Mouse (Mus musculus) midbrain, embryonic 13.5 days (tissue): Measurements from ENCODE around the gene Osbpl10. TPM values are rescaled to one million over a fixed set of nuclear protein-coding genes. Genes with fewer than 3 reads are reported as not detected.
"Not testable (repeated sequence)": the region's sequence is repeated elsewhere in the genome, so short reads cannot be mapped to it uniquely, and the experiment has no call there.

Experiments
- ATAC-seq: fragments of 200-750 bp; cut with Nextera tagmentation; 2 replicates; pipeline ENCODE4 v1.8.0; 2017; ENCODE audit warnings: mild to moderate bottlenecking, moderate TSS enrichment, moderate library complexity
- H3K27ac ChIP-seq: fragments of 300-500 bp; sonication (generic); 2 replicates; pipeline ENCODE4 v1.5.1; 2015; ENCODE audit warnings: inconsistent platforms, mild to moderate bottlenecking, moderate library complexity
- H3K27me3 ChIP-seq: fragments of 300-500 bp; sonication (generic); 2 replicates; pipeline ENCODE4 v1.6.1; 2015; ENCODE audit warnings: mild to moderate bottlenecking, inconsistent platforms
- H3K36me3 ChIP-seq: fragments of 300-500 bp; sonication (generic); 2 replicates; pipeline ENCODE4 v1.6.1; 2015; ENCODE audit warnings: mild to moderate bottlenecking, inconsistent platforms
- H3K4me1 ChIP-seq: fragments of 300-500 bp; sonication (generic); replicated peaks from 2 replicates; pipeline ENCODE4 v1.6.1; 2015; ENCODE audit warnings: inconsistent platforms
- H3K4me2 ChIP-seq: fragments of 300-500 bp; sonication (generic); replicated peaks from 2 replicates; pipeline ENCODE4 v1.6.1; 2015; ENCODE audit warnings: moderate library complexity, mild to moderate bottlenecking, inconsistent platforms
- H3K4me3 ChIP-seq: fragments of 300-500 bp; sonication (generic); replicated peaks from 2 replicates; pipeline ENCODE4 v1.5.1; 2015; ENCODE audit warnings: mild to moderate bottlenecking, inconsistent platforms
- H3K9ac ChIP-seq: fragments of 300-500 bp; sonication (generic); replicated peaks from 2 replicates; pipeline ENCODE4 v1.6.1; 2015; ENCODE audit warnings: mild to moderate bottlenecking, inconsistent platforms
- H3K9me3 ChIP-seq: fragments of 300-500 bp; sonication (generic); 2 replicates; pipeline ENCODE4 v1.6.1; 2016; ENCODE audit warnings: mild to moderate bottlenecking, inconsistent platforms
- WGBS: fragments of 180-500 bp; shearing (Covaris S2); methylation state at CpG from one replicate; pipeline ENCODE4 v1.1.7; 2015; 5-methylcytosine and 5-hydroxymethylcytosine counted together
- polyA plus RNA-seq: library from polyadenylated mRNA; unstranded; fragments of >200 nt; fragmentation: Nextera tagmentation; extraction: Ambion mirVana; gene quantifications from 2 replicates; pipeline ENCODE4 v1.2.1, GENCODE M21; 2015

Gene Osbpl10
- polyA plus RNA-seq, 1 experiment from 2014 or later: 1.6 TPM

DNA sequence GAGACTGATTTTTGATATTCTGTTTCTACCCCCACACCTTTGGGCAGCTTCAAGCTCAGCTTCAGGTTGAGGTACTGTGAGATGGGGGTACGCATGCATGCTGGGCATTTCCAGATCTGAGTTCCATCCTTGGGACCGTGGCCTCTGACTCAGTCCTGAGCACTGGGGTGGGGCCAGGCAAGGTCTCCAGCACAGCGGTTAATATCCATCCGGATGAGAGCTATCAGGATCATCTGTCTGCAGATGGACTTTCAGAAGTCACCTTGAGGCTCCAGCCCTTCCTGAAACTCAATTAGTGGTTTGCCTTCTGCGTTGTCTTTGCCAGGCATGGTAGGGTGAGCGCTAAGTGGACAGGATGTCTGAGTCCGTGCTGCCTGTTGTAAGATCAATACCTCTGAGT is 41.8 kb downstream of the Osbpl10 start:
- Histone ChIP-seq H3K9me3 (0 out of 2 replicates have a peak, but pooled peaks cover 5% of the 10 kb centered on the region), H3K27me3 (no peaks in the 10 kb centered on the region), H3K36me3 (no peaks in the 10 kb centered on the region), H3K4me3 (no peak overlapping the region), H3K4me2 (no peak overlapping the region), H3K4me1 (no peaks in the 10 kb centered on the region), H3K27ac (no peak overlapping the region), H3K9ac (no peak overlapping the region)
- ATAC-seq: no peak
- 95% methylated on average over 7 of the region's 7 CpGs for WGBS

DNA sequence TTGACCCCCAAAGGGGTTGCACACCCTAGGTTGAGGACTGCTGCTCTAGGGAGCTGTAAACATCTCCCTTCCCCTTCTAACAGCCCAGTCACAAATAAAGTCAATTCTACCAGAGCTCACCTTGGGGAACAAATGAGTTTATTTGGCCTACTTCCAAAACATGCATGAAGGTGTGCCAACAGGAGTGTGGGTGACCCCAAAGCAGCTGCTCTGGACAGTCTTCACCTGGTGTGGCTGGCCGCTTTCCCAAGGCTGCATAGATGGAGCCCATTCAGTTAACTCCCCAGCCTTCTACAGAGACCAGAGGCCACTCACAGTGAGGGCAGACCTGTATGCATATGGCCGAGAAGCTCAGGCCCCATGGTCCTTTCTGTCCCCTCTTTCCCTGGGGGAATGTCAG is 43.0 kb downstream of the Osbpl10 start:
- whole genome bisulfite sequencing: 86% methylated on average over 2 of the region's 2 CpGs
- no peak for ATAC-seq
- H3K27ac ChIP-seq: no peak overlapping the region
- H3K9me3 ChIP-seq: no peaks in the 10 kb centered on the region
- H3K36me3 ChIP-seq: no peaks in the 10 kb centered on the region
- H3K4me2 ChIP-seq: no peak overlapping the region
- no peak overlapping the region for H3K4me3 ChIP-seq
- H3K4me1 ChIP-seq: no peaks in the 10 kb centered on the region
- H3K27me3 ChIP-seq: no peaks in the 10 kb centered on the region
- H3K9ac ChIP-seq: no peak overlapping the region

DNA sequence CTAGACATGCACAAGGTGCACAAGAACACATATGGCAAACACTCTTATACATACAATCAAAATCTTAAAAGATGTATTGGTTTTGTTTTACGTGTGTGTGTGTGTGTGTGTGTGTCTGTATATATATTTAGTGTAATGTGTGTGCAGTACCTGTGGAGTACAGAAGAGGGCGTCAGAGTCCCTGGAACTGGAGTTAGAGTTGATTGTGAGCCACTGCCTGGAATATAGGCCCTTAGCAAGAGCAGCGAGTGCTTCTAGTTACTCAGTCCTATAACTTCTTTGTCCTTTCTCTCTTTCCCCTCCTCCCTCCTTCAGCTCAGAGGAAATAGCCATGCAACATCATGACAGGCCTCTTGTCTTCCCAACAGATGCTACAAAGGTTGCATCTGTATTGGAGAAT is 44.8 kb downstream of the Osbpl10 start:
- Histone ChIP-seq H3K4me1 (no peaks in the 10 kb centered on the region), H3K4me3 (no peak overlapping the region), H3K27me3 (no peaks in the 10 kb centered on the region), H3K4me2 (no peak overlapping the region), H3K9ac (no peak overlapping the region), H3K27ac (no peak overlapping the region), H3K9me3 (no peaks in the 10 kb centered on the region), H3K36me3 (no peaks in the 10 kb centered on the region)
- 85% methylated on average over 3 of the region's 3 CpGs for WGBS
- no peak for ATAC-seq

DNA sequence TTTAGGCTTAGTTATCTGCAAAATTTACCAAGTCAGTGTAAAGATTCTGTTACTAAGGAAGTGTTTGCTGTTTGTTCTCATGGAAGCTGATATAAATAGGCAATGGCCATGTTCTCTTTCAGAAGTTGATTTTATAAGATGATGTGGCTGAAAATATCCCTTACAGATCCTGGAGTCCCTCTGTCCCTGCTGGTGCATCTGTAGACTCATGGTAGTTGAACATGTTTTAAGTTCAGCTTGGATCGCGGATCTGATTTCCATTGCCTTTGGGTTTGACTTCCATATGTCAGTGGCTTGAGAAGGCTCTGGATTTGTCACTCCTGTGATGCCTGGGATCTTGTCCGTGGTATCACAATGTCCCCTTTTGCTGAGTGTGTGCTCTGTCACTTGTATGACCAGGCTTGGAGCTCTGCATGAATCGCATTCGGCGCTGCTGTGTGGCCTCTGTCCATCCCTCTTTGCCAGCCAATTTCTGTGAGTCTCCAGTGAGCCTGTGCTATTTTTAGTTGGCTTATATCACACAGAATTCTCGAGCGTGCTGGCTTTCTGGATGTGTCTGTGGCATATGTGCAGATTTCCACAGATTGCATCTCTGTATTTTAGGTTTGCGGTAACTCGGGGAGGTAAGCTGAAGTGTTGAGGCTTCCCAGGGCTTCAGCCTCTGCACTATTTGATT is 45.5 kb downstream of the Osbpl10 start:
- Histone ChIP-seq H3K4me3 (no peak overlapping the region), H3K4me1 (peaks cover under 1% of the 10 kb centered on the region; the same call in 1 of the 2 replicates), H3K9ac (no peak overlapping the region), H3K9me3 (no peaks in the 10 kb centered on the region), H3K36me3 (no peaks in the 10 kb centered on the region), H3K4me2 (no peak overlapping the region), H3K27ac (no peak overlapping the region), H3K27me3 (no peaks in the 10 kb centered on the region)
- ATAC-seq: no peak
- WGBS: 95% methylated on average over 10 of the region's 10 CpGs

DNA sequence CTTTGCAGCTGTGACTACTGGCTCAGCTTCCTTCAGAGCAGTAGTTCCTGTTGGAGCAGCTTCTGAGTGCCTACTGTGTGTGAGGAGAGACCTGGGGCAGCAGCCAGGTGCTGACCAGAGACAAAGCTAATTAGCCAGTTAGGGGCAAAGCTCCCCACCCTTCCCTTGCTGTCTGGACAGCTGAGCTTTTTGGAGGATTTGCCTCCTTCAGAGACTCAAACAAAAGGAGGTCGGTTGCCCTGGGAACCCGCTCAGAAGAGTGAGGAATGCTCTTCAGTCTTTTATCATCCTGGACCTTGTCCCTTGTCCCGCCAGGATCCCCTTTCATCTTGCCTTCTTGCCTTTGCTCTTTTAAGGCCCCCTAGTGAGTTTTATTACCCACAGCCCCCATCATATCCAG is 50.9 kb downstream of the Osbpl10 start:
- WGBS: 2% methylated on average over 3 of the region's 3 CpGs
- ATAC-seq: peak; percentile 82
- no peak overlapping the region for H3K4me3 ChIP-seq
- H3K36me3 ChIP-seq: no peaks in the 10 kb centered on the region
- peaks cover 12% of the 10 kb centered on the region for H3K4me1 ChIP-seq
- no peak overlapping the region for H3K4me2 ChIP-seq
- no peaks in the 10 kb centered on the region for H3K9me3 ChIP-seq
- H3K9ac ChIP-seq: no peak overlapping the region
- H3K27me3 ChIP-seq: peaks cover 7% of the 10 kb centered on the region; the same call in 1 of the 2 replicates
- H3K27ac ChIP-seq: peak overlapping the region; percentile 51

DNA sequence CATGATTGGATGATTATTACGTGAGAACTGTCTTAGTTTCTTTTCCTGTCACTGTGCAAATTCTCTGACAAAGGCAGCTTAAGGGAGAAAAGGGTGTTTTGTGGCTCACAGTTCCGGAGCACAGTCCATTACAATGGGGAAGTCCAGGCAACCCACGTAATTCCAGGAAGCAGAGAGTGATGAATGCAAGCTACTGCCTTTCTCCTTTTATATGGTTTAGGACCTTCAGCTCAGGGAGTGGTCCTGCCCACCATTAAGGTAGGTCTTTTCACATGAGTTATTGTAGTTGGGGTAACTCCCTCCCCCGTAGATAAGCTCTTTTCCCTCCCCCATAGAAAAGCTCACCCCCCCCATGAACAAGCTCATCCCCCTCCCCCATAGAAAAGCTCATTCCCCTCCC is 52.2 kb downstream of the Osbpl10 start:
- Histone ChIP-seq H3K9me3 (no peaks in the 10 kb centered on the region), H3K36me3 (no peaks in the 10 kb centered on the region), H3K27me3 (peaks cover 12% of the 10 kb centered on the region; the same call in 1 of the 2 replicates), H3K4me1 (peaks cover 12% of the 10 kb centered on the region), H3K9ac (no peak overlapping the region), H3K4me2 (no peak overlapping the region), H3K27ac (no peak overlapping the region), H3K4me3 (no peak overlapping the region)
- ATAC-seq: no peak
- WGBS: 16% methylated on average over 4 of the region's 4 CpGs

DNA sequence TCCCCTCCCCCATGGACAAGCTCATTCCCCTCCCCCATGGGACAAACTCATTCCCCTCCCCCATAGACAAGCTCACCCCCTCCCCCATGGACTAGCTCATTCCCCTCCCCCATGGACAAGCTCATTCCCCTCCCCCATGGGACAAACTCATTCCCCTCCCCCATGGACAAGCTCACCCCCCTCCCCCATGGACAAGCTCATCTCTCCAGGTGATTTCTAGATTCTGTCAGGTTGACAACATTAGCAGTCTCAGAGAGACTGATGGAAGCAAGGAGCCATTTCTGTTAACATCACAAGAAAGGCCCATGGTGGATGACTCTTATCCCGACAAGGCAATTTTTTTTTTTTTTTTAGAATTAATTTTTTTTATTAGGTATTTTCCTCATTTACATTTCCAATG is 52.7 kb downstream of the Osbpl10 start:
- not testable (repeated sequence) for H3K4me3 ChIP-seq, ATAC-seq, H3K27ac ChIP-seq, H3K36me3 ChIP-seq, H3K9me3 ChIP-seq, H3K9ac ChIP-seq, H3K4me2 ChIP-seq
- H3K27me3 ChIP-seq: peaks cover 16% of the 10 kb centered on the region; the same call in 1 of the 2 replicates
- peaks cover 12% of the 10 kb centered on the region for H3K4me1 ChIP-seq
- 100% methylated on average over 1 of the region's 1 CpGs for WGBS

DNA sequence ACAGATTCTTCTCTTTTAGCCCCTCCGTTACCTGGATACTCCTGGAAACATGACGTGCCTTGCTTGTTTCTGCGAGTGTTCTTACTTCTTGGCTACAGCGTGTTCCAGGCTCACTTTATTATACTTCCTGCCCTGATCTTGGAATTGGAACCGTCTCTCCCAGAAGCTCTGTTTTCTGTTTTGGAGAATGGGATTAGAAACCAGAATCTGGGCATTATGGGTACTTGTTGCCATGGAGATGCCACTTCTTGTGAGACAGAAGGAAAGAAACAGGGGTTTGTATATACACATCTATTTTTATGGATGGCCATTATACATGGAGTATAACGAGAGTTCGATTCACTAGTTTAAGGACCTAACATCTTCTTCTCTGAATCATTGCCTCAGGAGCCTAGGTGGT is 54.4 kb downstream of the Osbpl10 start:
- ATAC-seq: no peak

DNA sequence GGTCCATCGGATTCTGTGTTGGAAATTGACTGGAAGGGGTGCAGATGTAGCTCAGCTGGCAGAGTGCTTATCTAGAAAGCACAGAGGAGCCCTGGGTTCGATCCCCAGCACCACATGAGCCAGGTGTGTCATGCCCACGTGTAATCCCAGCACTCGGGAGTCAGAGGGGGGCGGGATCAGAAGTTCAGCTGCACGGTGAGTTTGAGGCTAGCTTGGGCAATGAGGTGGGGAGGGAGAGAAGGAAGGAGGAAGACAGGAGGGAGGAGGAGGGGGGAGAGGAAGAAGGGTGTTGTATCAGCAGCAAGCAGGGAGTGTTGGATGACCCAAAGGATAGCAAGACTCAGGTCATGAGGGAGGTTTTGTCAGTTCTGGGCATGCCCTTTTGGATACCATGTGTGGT is 55.9 kb downstream of the Osbpl10 start:
- no peak for ATAC-seq
- H3K4me1 ChIP-seq: peaks cover 20% of the 10 kb centered on the region
- H3K27me3 ChIP-seq: peaks cover 20% of the 10 kb centered on the region; the same call in 1 of the 2 replicates
- 78% methylated on average over 6 of the region's 6 CpGs for WGBS
- H3K4me3 ChIP-seq: no peak overlapping the region
- no peak overlapping the region for H3K9ac ChIP-seq
- H3K4me2 ChIP-seq: no peak overlapping the region
- H3K36me3 ChIP-seq: no peaks in the 10 kb centered on the region
- no peaks in the 10 kb centered on the region for H3K9me3 ChIP-seq
- no peak overlapping the region for H3K27ac ChIP-seq

More for the DNA sequence above, 54.4 kb downstream of the Osbpl10 start:
- Histone ChIP-seq H3K4me3 (no peak overlapping the region), H3K4me1 (peaks cover 12% of the 10 kb centered on the region), H3K36me3 (no peaks in the 10 kb centered on the region), H3K27ac (no peak overlapping the region), H3K9me3 (no peaks in the 10 kb centered on the region), H3K9ac (no peak overlapping the region), H3K27me3 (peaks cover 20% of the 10 kb centered on the region; the same call in 1 of the 2 replicates), H3K4me2 (no peak overlapping the region)
- 83% methylated on average over 7 of the region's 7 CpGs for WGBS

DNA sequence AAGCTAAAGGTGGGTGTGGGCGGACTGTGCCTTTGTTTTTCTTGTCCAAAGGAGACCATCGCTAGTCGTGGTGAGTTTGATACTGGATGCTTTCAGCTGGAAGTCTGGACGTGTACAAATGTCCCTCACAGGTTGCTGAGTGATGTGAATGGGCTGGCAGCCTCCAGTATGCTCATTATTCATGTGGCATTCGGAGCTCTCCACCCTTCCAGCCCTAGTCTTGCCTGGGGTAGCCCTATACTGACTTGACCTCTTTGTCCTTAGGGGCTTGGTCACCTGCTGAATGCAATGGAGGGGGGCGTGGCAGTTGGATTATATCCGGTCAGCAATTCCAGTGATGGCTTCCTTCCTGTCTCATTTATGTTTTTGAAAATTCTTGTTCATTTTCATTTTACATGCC is 56.4 kb downstream of the Osbpl10 start:
- no peaks in the 10 kb centered on the region for H3K36me3 ChIP-seq
- ATAC-seq: no peak
- H3K9ac ChIP-seq: no peak overlapping the region
- no peak overlapping the region for H3K4me3 ChIP-seq
- 73% methylated on average over 7 of the region's 7 CpGs for WGBS
- H3K27ac ChIP-seq: no peak overlapping the region
- H3K9me3 ChIP-seq: no peaks in the 10 kb centered on the region
- H3K4me1 ChIP-seq: peaks cover 19% of the 10 kb centered on the region
- H3K27me3 ChIP-seq: peaks cover 20% of the 10 kb centered on the region; the same call in 1 of the 2 replicates
- H3K4me2 ChIP-seq: no peak overlapping the region

DNA sequence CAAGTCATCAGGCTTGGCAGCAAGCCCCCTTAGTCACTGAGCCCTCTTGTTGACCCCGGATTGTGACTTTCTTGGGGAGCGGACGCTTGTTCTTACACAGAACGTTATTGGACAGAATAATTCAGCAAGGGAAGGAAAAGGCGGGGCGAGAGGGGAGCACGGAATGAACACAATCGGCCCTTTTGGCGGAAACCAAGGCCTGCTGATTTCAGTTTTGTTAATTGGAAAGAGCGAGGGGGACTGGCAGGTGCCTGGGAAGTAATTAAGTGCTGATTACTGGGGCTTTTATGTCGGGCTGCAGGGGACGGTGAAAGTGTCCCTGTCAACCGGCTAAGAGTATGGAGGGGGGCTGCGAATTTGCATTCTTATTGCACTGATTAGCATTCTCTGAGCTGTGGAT is 59.8 kb downstream of the Osbpl10 start:
- peak overlapping the region; percentile 25 for H3K4me2 ChIP-seq
- no peaks in the 10 kb centered on the region for H3K36me3 ChIP-seq
- H3K9ac ChIP-seq: no peak overlapping the region
- peaks cover 18% of the 10 kb centered on the region for H3K4me1 ChIP-seq
- peak overlapping the region; percentile 11; the same call in 1 of the 2 replicates for H3K27ac ChIP-seq
- peaks cover 20% of the 10 kb centered on the region; the same call in 1 of the 2 replicates for H3K27me3 ChIP-seq
- H3K4me3 ChIP-seq: no peak overlapping the region
- no peaks in the 10 kb centered on the region for H3K9me3 ChIP-seq
- peak; percentile 83 for ATAC-seq
- WGBS: 10% methylated on average over 14 of the region's 14 CpGs

DNA sequence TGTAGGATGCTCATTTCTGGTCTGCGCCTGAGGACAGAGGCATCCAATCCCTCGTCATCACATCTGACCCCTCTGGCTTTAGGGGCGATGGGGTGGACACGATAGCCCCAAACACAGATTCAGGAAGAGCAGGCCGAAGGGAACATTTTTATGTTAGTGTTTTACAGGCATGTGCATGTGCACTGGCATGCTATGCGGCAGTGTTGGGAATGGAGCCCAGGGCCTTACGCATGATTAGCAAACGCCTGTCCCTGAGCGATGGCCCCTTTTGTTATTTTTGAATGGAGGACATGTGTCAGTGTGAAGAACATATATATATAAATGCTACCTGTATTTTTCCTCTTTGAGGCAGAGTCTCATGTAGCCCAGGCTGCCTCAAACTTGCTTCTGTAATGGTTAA is 60.3 kb downstream of the Osbpl10 start:
- Histone ChIP-seq H3K9ac (no peak overlapping the region), H3K4me1 (peaks cover 18% of the 10 kb centered on the region), H3K36me3 (no peaks in the 10 kb centered on the region), H3K27me3 (peaks cover 19% of the 10 kb centered on the region; the same call in 1 of the 2 replicates), H3K4me3 (no peak overlapping the region), H3K9me3 (no peaks in the 10 kb centered on the region), H3K4me2 (peak overlapping the region; percentile 25; the same call in 1 of the 2 replicates), H3K27ac (peak overlapping the region; percentile 19; the same call in 1 of the 2 replicates)
- WGBS: 65% methylated on average over 9 of the region's 9 CpGs
- ATAC-seq: peak; percentile 32
